Comparison of ENCODE assay signal across 1 mouse cellular context in genomic region chr14:31531506-31532148, GRCm38 (mm10).
TF ChIP-seq lines count a peak whose summit lies in the region.

No protein-coding gene starts in this region.

TF ChIP-seq in CH12.LX, 34 proteins besides CTCF, POLR2A, EP300 and RAD21 (continued from another document):
- peak; percentile 64 for TF ChIP-seq ETS1 (conservative IDR thresholded peaks at IDR 0.05; ENCODE audit: low read depth, low read length)
- no peak for TF ChIP-seq JUND (conservative IDR thresholded peaks at IDR 0.05; ENCODE audit: low read depth, low read length)
- no peak for TF ChIP-seq ZKSCAN1 (IDR thresholded peaks at IDR 0.05; ENCODE audit: borderline replicate concordance, low read depth, low read length)
- TF ChIP-seq ZC3H11A (IDR thresholded peaks at IDR 0.05; ENCODE audit: low read depth, low read length) = no peak
- peak; percentile 86 for TF ChIP-seq TBP (conservative IDR thresholded peaks at IDR 0.05; ENCODE audit: low read depth, low read length)
- TF ChIP-seq POLR2AphosphoS2 (IDR thresholded peaks at IDR 0.05; ENCODE audit: low read depth, low read length) = peak; percentile 68; the same call in 1 of the 2 replicates
- no peak for TF ChIP-seq MAFK (IDR thresholded peaks at IDR 0.05; ENCODE audit: insufficient replicate concordance, low read length)
- peak; percentile 99 for TF ChIP-seq MAZ (IDR thresholded peaks at IDR 0.05; ENCODE audit: low read depth, low read length)
- no peak; the same call in 1 of the 2 replicates for TF ChIP-seq JUN (IDR thresholded peaks at IDR 0.05; ENCODE audit: insufficient read depth, low read depth, low read length)
- TF ChIP-seq NRF1 (IDR thresholded peaks at IDR 0.05; ENCODE audit: low read depth, low read length) = peak; percentile 37; the same call in 1 of the 2 replicates
- TF ChIP-seq ZMIZ1 (IDR thresholded peaks at IDR 0.05; ENCODE audit: low read depth, low read length) = peak; percentile 80; the same call in 1 of the 2 replicates
- TF ChIP-seq KAT2A (IDR thresholded peaks at IDR 0.05; ENCODE audit: insufficient replicate concordance, low read length) = peak; percentile 60; the same call in 1 of the 2 replicates
- no peak for TF ChIP-seq PAX5 (IDR thresholded peaks at IDR 0.05; ENCODE audit: low read length)
- peak; percentile 97 for TF ChIP-seq SIN3A (IDR thresholded peaks at IDR 0.05; ENCODE audit: low read length)
- peak; percentile 64; the same call in 1 of the 2 replicates for TF ChIP-seq MYC (IDR thresholded peaks at IDR 0.05; ENCODE audit: low read depth, low read length)
- TF ChIP-seq ELF1 (IDR thresholded peaks at IDR 0.05; ENCODE audit: low read depth, low read length) = peak; percentile 91
- TF ChIP-seq GABPA (IDR thresholded peaks at IDR 0.05; ENCODE audit: insufficient replicate concordance, low read depth, low read length) = no peak
